Mouse (Mus musculus) embryonic facial prominence, embryonic 12.5 days (tissue): Measurements from ENCODE around the gene Prr12. TPM values are rescaled to one million over a fixed set of nuclear protein-coding genes. Genes with fewer than 3 reads are reported as not detected.
A peak's percentile ranks its signal among the peaks of the same experiment; 100 is the strongest.

ENCODE experiments used
- ATAC-seq: fragments of 200-750 bp; cut with Nextera tagmentation; 2 replicates; pipeline ENCODE4 v1.8.0; 2017; ENCODE audit not compliant: insufficient number of reproducible peaks, insufficient read depth, low FRiP score, low TSS enrichment
- H3K27ac ChIP-seq: fragments of 300-500 bp; sonication (generic); 2 replicates; pipeline ENCODE4 v1.5.1; 2016; ENCODE audit warnings: mild to moderate bottlenecking
- H3K27me3 ChIP-seq: fragments of 300-500 bp; sonication (generic); 2 replicates; pipeline ENCODE4 v1.6.1; 2016; ENCODE audit warnings: mild to moderate bottlenecking, moderate library complexity
- H3K36me3 ChIP-seq: fragments of 300-500 bp; sonication (generic); 2 replicates; pipeline ENCODE4 v1.6.1; 2016; ENCODE audit warnings: mild to moderate bottlenecking
- H3K4me1 ChIP-seq: fragments of 300-500 bp; sonication (generic); 2 replicates; pipeline ENCODE4 v1.6.1; 2016
- H3K4me2 ChIP-seq: fragments of 300-500 bp; sonication (generic); replicated peaks from 2 replicates; pipeline ENCODE4 v1.6.1; 2016; ENCODE audit warnings: mild to moderate bottlenecking, moderate library complexity
- H3K4me3 ChIP-seq: fragments of 300-500 bp; sonication (generic); 2 replicates; pipeline ENCODE4 v1.5.1; 2016; ENCODE audit warnings: mild to moderate bottlenecking
- H3K9ac ChIP-seq: fragments of 300-500 bp; sonication (generic); 2 replicates; pipeline ENCODE4 v1.6.1; 2016; ENCODE audit warnings: mild to moderate bottlenecking, moderate library complexity
- H3K9me3 ChIP-seq: fragments of 300-500 bp; sonication (generic); 2 replicates; pipeline ENCODE4 v1.6.1; 2016; ENCODE audit warnings: mild to moderate bottlenecking, moderate library complexity
- WGBS: fragments of 180-500 bp; shearing (Covaris S2); methylation state at CpG from one replicate; pipeline ENCODE4 v1.1.7; 2016; 5-methylcytosine and 5-hydroxymethylcytosine counted together
- polyA plus RNA-seq: library from polyadenylated mRNA; unstranded; fragments of >200 nt; fragmentation: Nextera tagmentation; extraction: Ambion mirVana; gene quantifications from 2 replicates; pipeline ENCODE4 v1.2.1, GENCODE M21; 2016

Prr12 gene
- polyA plus RNA-seq, 1 experiment from 2014 or later = 13.7 TPM

DNA sequence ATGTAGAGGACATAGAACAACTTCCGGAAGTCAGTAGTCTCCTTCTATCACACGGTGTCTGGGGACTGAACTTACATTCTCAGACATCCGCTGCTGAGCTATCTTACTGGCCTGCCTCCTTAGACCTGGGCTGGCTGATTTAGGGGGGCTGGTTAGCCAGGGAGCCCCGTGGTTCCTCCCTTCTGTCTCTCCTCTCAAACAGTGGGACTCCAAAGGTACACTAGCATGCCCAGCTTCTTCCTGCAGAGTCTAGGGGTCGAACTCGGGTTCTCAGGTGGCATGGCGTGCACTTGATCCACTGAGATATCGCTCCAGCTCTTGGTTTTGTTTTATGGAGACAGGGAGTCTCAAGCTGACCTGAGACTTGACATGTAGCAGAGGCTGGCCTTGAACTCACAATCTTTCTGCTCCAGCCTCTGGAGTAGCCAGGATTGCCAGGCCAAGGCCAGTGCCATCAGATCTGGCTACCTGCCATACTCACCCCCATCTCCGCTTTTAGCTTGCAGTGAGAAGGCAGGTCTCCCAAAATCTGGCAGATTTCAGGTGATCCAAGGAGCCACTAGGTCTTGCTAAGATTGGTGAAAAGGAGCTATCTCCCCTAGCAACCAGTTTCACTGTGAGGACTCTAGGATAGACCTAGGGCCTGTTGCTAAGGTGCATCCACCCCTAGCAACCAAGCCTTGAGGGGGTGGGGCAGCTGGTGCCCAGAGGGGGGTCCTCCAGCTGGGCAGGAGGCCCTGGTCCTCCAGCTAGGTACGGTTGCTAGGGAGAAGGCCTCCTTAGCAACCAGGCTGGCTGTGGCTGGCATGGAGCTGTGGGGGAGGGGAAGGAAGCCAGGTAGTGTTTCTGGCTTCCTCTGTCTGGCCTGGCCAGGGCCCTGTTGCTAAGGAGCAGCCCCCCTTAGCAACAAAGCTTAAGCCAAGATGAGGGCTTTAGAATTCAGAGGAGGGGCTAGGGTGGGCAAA lies 6.2 kb upstream of the Prr12 start:
- Histone ChIP-seq H3K4me1 (peaks cover 19% of the 10 kb centered on the region), H3K27me3 (no peaks in the 10 kb centered on the region), H3K4me3 (no peak overlapping the region), H3K9ac (peak overlapping the region; percentile 10; the same call in 1 of the 2 replicates), H3K4me2 (no peak overlapping the region), H3K27ac (peak overlapping the region; percentile 50; the same call in 1 of the 2 replicates), H3K9me3 (no peaks in the 10 kb centered on the region), H3K36me3 (no peaks in the 10 kb centered on the region)
- no peak for ATAC-seq
- 76% methylated on average over 10 of the region's 10 CpGs for WGBS

DNA sequence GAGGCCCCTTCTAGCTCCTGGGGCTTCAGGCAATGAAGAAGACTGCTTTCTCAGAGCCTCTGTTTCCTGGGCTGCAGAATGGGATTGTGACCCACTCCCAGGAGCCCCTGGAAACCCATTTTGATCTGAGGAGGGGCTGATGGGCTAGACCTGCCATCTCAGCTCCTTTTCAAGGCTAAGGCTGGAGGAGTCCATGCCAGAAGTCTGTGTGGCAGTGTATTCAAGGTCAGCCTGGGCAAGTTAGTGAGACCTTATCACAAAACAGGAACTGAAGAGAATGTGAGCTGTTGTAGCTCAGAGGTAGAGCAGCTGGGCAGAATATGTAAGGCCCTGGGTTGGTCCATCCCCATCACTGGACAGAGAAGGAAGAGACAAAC lies 4.3 kb upstream of the Prr12 start:
- H3K27ac ChIP-seq = no peak overlapping the region
- no peak overlapping the region for H3K4me2 ChIP-seq
- no peak for ATAC-seq
- no peaks in the 10 kb centered on the region for H3K9me3 ChIP-seq
- H3K9ac ChIP-seq = no peak overlapping the region
- no peak overlapping the region for H3K4me3 ChIP-seq
- no peaks in the 10 kb centered on the region for H3K27me3 ChIP-seq
- H3K36me3 ChIP-seq = no peaks in the 10 kb centered on the region
- H3K4me1 ChIP-seq = peaks cover 15% of the 10 kb centered on the region

DNA sequence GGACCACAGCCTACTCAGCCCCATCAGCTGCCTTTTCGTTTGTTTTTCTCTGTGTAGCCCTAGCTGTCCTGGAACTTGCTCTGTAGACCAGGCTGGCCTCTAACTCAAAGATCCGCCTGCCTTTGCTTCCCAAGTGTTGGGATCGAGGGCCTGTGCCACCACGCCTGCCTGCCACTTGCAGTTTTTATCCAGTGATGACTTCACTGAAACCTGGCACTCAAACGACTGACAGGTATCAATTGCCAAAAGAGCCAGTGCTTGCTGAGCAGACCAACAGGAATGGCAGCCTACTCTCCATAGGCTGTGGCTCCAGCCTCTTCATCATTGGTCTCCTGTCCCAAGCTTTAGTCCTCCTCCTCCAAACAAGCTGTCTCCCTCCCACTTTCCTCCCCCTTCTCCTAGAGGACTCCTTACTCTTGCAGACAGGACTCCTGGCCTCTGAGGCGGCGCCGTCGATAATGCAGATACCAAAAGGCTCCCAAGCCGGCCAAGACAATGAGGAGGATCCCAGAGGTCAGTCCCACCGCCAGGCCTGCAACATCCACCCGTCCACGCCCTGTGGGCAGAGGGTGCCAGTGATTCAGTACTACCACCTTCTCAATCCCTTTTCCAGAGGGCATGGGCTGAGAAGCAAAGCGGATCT lies 3.8 kb upstream of the Prr12 start:
- no peak overlapping the region for H3K4me3 ChIP-seq
- no peaks in the 10 kb centered on the region for H3K36me3 ChIP-seq
- no peak overlapping the region for H3K9ac ChIP-seq
- no peak overlapping the region for H3K27ac ChIP-seq
- no peaks in the 10 kb centered on the region for H3K9me3 ChIP-seq
- ATAC-seq = no peak
- WGBS = 69% methylated on average over 14 of the region's 14 CpGs
- peaks cover 16% of the 10 kb centered on the region for H3K4me1 ChIP-seq
- H3K4me2 ChIP-seq = no peak overlapping the region
- no peaks in the 10 kb centered on the region for H3K27me3 ChIP-seq

DNA sequence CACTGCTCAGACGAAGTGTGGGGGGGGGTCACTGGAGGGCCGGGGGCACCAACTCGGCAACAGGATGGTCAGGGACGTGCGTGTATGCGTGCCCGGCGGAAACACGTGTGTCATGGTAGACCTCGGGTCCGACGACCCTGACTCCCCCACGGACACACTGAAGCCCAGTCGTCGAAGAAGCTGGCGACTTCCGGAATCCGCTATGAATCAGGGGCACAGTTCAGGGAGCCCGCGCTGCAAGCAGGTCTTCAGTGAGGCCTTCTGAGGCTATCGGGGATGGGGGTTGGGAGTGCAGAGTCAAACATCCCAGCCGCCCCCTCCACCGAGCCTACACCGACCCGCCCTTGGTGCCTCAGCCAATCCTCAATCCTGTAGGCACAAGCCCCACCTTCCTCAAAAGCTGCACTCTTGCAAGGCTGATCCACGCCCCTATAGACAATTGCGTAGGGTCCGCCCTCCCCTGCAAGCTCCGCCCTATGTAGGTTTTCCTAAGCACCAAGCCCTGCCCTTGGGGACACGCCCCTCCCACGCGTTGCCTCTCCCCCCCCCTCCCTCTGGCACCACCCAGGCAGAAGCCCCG lies 1.3 kb upstream of the Prr12 start:
- Histone ChIP-seq H3K27ac (peak overlapping the region; percentile 100), H3K36me3 (peaks cover 16% of the 10 kb centered on the region), H3K9ac (peak overlapping the region; percentile 94), H3K9me3 (no peaks in the 10 kb centered on the region), H3K4me1 (peaks cover 22% of the 10 kb centered on the region), H3K4me3 (peak overlapping the region; percentile 78), H3K27me3 (no peaks in the 10 kb centered on the region), H3K4me2 (peak overlapping the region; percentile 88)
- WGBS = under 1% methylated on average over 33 of the region's 33 CpGs
- peak; percentile 93 for ATAC-seq

- Histone ChIP-seq H3K36me3 (peaks cover 23% of the 10 kb centered on the region), H3K4me2 (peak overlapping the region; percentile 88), H3K27me3 (no peaks in the 10 kb centered on the region), H3K9me3 (no peaks in the 10 kb centered on the region), H3K27ac (peak overlapping the region; percentile 100), H3K4me3 (peak overlapping the region; percentile 78), H3K4me1 (peaks cover 20% of the 10 kb centered on the region; the same call in 1 of the 2 replicates), H3K9ac (peak overlapping the region; percentile 94)
- peak; percentile 48 for ATAC-seq
- WGBS = 1% methylated on average over 45 of the region's 59 CpGs
Observed at GRCm38 (mm10) chr7:45053117-45053930, 643 bp upstream of the Prr12 start.

- Histone ChIP-seq H3K4me3 (peak overlapping the region; percentile 78), H3K4me2 (peak overlapping the region; percentile 88), H3K36me3 (peaks cover 33% of the 10 kb centered on the region), H3K27me3 (no peaks in the 10 kb centered on the region), H3K27ac (peak overlapping the region; percentile 100), H3K4me1 (peaks cover 20% of the 10 kb centered on the region; the same call in 1 of the 2 replicates), H3K9ac (peak overlapping the region; percentile 94), H3K9me3 (no peaks in the 10 kb centered on the region)
- no peak for ATAC-seq
- WGBS = under 1% methylated on average over 38 of the region's 38 CpGs
Observed at GRCm38 (mm10) chr7:45052181-45052861, 360 bp downstream of the Prr12 start.

DNA sequence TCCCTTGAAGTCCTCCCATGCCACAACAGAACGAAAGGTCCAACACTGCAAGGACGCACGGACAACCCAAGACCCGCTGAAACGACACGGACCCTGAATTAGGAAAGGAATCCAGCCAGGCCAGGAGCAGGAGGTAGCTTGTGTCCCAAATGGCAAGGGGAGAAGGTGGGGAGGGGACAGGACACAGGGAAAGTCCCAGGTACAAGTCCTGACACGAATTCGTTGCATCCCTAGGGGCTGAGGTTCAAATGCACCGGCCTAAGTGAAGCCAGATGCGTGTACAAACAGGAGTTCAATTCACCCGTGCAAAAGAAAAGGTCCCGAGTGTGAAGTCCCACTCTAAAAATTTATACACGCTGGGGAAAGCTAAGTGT lies 1.1 kb downstream of the Prr12 start:
- peak overlapping the region; percentile 94 for H3K9ac ChIP-seq
- no peaks in the 10 kb centered on the region for H3K27me3 ChIP-seq
- H3K36me3 ChIP-seq = peaks cover 41% of the 10 kb centered on the region
- H3K4me3 ChIP-seq = peak overlapping the region; percentile 78
- H3K4me2 ChIP-seq = peak overlapping the region; percentile 88
- 1% methylated on average over 13 of the region's 13 CpGs for WGBS
- H3K27ac ChIP-seq = peak overlapping the region; percentile 100
- no peaks in the 10 kb centered on the region for H3K9me3 ChIP-seq
- no peak for ATAC-seq
- peaks cover 23% of the 10 kb centered on the region; the same call in 1 of the 2 replicates for H3K4me1 ChIP-seq

DNA sequence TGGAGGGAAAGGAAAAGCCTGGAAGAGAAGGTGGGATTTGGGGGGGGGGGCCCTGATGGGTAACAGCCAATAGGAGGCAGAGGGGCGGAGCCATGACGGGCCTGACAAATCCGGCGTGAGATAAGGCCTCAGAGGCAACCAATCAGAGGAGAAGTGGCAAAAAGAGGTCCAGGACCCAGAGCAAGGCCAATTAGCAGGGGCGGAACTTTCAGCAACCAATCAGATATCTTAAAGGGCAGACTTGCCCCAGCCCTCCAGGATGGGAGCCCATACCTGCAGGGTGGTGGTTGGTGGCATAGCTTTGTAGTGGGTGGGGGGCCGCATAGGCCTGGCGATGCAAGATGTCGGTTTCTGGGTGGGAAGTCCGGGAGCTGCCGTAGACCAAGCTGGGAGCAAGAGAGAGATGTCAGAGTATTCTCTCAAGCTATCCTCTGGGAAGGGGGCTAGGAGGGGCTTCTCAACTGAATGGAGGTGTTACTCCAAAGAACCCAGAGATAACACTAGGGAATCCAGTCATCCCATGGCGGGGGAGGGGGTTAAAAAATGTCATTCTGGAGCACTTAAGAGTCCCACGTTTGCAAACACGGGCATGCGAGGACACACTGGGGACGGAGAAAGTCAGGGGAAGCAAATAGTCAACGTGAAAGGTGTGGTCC lies 1.6 kb downstream of the Prr12 start:
- ATAC-seq = peak; percentile 8; the same call in 1 of the 2 replicates
- Histone ChIP-seq H3K36me3 (peaks cover 46% of the 10 kb centered on the region), H3K9me3 (no peaks in the 10 kb centered on the region), H3K9ac (peak overlapping the region; percentile 94), H3K4me2 (peak overlapping the region; percentile 88), H3K27ac (peak overlapping the region; percentile 100), H3K4me3 (peak overlapping the region; percentile 78), H3K27me3 (no peaks in the 10 kb centered on the region), H3K4me1 (peaks cover 25% of the 10 kb centered on the region; the same call in 1 of the 2 replicates)
- 3% methylated on average over 16 of the region's 16 CpGs for WGBS

- no peaks in the 10 kb centered on the region for H3K27me3 ChIP-seq
- WGBS = 95% methylated on average over 23 of the region's 23 CpGs
- no peak overlapping the region for H3K4me2 ChIP-seq
- H3K9ac ChIP-seq = no peak overlapping the region
- peaks cover 66% of the 10 kb centered on the region for H3K36me3 ChIP-seq
- no peak overlapping the region for H3K27ac ChIP-seq
- peaks cover 25% of the 10 kb centered on the region; the same call in 1 of the 2 replicates for H3K4me1 ChIP-seq
- H3K9me3 ChIP-seq = no peaks in the 10 kb centered on the region
- H3K4me3 ChIP-seq = no peak overlapping the region
- no peak for ATAC-seq
Observed at GRCm38 (mm10) chr7:45048923-45049657, 3.6 kb downstream of the Prr12 start.
